Mouse (Mus musculus) telencephalon, adult 2 months (tissue): ENCODE results near the gene Psmb8.

Source experiments
- DNase-seq: peaks from one replicate; pipeline ENCODE4 v3.0.0-alpha.2; 2011; ENCODE audit warnings: low read depth, low spot score

The Psmb8 gene

DNA sequence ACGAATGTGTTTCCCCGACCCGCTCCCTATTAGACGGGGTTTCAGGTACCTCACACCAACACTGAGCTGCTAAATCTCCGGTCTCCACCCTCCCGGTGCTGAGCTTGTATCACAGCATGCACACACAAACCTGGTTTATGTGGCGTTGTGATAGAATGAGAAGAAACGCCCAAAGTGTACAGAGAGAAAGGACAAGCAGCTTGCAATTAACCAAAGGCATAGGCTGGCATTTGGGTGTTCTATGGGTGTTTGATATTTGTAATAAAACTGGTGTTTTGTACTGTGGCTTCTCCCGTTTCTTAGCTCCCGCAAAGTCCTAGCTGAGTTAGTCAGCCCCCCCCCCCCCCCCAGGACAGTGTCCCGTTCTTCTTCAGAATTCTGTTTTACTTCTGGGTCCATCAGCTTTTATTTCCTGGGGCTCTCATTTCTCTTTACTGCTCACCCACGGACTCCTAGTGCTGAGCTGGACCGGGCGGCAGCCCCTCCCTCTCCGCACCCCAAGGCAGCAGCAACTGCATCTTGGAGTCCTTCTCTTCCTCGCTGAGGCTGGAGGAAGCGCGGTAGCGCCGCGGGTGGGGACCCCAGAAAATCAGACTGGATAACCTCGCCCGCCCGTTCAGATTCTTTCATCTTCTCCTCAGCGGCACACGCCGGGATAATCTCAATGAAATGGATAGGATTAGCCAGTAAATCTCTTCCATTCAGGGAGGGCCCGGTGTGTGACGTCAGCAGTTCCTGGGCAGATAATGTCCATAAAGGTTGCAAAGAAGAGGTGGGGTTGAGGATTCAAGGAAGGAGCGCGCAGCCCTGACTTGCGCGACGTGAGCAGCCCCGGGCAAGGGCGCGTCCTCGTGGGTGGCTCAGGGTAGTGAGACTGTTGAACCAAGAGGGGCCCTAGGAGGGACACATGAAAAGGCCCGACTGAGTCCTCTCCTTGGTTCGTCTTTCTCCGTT lies at the start of gene Psmb8:
Psmb8 (plus strand) TSS at position 781 of the 954 bp plus-strand sequence.
- peak; percentile 67 for DNase-seq

DNA sequence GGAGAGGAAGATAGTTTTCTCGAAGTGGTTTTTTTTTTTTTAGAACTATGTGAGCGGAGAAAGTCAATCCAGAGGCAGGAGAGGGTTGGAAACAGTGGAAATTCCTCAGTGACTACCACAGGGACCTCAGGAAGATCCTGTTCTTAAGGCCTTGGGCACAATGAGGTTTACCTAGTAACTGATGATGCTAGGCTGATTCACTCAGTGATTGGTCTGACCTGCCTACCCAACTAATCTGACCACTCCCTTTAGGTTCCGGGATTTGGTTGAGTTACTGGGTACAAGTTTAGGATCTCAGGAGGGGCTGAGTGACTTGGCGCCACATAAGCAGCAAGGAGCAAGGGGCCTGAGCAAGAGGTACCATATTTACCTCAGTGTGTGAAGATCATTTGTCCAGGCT lies 44.6 kb upstream of the Psmb8 start, which contains the start of gene H2-DMb1:
H2-DMb1 (plus strand) TSS at position 150 of the 400 bp plus-strand sequence.
- DNase-seq, result peak; percentile 79

DNA sequence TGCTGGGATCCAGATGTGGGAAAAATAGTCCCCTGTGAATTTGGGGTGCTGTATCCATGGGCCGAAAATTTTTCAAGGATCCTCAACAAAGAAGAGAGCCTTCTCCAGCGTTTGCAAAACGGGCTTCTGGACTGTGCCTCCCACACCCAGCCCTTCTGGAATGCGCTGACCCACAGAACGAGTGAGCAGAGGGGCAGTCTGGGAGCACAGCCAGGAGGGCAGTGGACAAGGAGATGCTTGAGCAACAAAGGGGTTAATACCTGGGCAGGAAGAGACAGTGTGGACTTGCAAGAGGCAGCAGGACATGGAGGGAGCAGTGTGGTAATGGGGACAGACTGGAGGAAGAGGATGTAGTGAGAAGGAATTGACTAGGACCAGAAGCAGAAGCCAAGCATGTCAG lies 42.0 kb upstream of the Psmb8 start:
- no peak for DNase-seq

DNA sequence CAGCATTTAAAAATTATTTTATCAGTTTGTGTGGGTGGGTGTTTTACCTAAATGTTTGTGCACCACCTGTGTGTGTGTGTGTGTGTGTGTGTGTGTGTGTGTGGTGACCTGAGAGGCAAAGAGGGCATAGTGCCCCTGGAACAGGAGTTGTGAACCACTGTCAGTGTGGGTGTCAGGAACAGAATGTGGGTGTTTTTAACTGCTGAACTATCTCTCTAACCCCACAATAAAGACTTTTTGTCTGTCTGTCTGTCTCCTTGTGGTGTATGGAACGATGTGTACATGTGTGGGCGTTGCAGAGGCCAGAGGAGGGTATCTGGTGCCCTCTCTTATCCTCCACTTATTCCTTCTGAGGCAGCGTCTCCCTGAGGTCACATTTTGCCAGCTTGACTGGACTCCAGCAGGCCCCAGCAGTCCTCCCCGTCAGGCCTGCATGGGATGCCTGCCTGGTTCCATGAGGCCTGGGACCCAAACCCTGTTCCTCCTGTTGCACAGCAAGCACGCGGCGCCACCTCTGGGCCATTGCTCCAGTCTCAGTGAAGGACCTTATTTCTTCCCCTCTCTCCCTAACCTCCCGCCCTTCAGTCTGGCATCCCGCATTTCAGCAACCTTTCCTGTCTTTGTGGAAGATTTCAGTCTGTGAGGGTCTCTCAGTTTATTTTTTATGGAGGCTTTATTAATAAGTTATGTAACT lies 33.2 kb upstream of the Psmb8 start:
- no peak for DNase-seq

GRCm38 (mm10) chr17:34165033-34165730 lies 32.3 kb upstream of the Psmb8 start:
- no peak for DNase-seq

- peak; percentile 12 for DNase-seq
These were observed 28.2 kb upstream of the Psmb8 start for GRCm38 (mm10) chr17:34169279-34169678.

DNA sequence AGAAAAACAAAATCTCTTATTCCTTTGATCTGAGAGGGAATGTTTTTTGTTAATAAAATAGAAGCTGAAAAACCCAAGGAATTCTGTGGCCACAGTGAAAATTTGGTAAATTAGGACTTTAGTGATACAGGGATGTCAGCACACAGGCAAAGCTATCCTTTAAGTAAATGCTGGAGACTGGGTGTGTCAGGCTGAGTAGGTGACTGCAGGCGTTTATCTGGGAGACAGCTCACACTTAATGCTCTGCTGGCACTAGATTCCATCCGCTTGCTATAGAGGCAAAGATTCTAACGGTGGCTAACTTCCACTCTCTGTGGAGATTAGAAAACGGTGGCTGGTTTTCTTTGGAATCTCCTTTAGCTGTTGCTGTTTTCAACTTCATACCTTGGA lies 27.0 kb upstream of the Psmb8 start:
- no peak for DNase-seq

- peak; percentile 41 for DNase-seq
These were observed 26.5 kb upstream of the Psmb8 start for GRCm38 (mm10) chr17:34170877-34171498.

DNA sequence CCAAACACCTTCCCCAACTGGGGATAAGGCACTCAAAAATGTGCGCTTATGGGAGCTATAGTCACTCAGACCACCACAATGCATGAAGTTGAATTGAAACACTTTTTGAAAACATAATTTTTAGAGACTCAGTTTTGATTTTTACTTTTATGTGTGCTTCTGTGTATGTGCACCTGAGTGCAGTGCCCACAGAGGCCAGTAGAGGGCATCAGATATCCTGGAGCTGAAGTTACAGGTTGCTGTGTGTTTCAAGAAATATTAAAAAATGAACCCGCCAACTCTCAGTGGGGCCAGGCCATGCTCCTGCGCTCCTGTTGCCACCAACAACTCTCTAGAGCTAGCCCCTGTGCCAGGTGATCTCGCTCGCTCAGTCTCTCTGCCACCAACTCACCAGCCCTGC lies 25.0 kb upstream of the Psmb8 start:
- no peak for DNase-seq

GRCm38 (mm10) chr17:34174075-34174474 lies 23.4 kb upstream of the Psmb8 start:
- no peak for DNase-seq

GRCm38 (mm10) chr17:34177179-34177578 lies 20.3 kb upstream of the Psmb8 start:
- no peak for DNase-seq

GRCm38 (mm10) chr17:34179019-34179418 lies 18.5 kb upstream of the Psmb8 start:
- DNase-seq, result no peak

- DNase-seq, result no peak
These were observed 17.3 kb upstream of the Psmb8 start for GRCm38 (mm10) chr17:34179913-34180859.

DNA sequence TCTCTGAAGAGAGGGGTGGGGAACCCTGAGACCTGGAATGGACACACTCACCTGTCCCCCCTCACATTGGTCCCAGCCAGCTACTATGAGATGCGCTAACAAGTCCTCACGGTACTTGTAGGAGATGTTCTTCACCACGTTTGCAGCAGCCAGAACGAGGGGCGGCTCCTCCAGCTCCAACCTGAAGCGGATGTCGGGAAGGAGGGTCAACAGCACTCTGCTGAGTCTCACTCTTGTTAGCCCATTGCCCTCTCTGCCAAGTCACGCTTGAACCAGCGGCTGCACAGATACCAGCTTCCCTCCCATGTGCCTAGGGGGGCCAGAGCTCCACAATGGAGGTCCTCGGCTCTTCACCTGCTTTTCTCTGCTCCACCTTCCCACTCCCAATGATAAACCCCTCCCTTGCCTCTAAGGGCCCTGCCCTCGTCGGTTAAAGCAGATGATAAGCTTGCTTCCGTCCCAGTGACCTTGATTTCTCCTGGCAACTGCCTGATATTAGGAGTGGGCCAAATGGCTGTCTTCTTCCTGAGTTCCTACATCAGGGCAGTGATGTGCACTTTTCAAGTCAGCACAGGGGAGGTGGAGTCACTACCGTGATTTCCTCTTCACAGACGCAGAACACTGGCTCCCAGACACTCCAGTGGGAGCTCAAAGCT lies 13.8 kb upstream of the Psmb8 start:
- no peak for DNase-seq

DNA sequence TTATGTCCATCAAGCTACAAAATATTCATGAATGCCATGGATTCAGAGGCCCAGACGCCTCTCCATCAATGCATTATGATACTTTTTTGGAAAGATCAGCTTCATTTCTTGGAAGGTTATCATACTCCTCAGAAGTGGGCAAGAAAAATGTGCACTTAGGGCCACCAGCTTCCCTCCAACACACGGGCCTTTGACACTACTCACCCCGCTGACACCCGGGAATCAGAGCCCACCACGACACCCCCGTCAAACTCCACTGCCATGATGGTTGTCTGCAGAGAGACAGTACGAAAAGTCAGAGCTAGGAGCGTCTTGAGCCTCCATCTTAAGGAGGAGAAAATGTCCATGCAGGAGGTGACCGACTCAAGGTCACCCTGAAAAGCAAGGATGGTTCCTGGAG lies 12.0 kb upstream of the Psmb8 start:
- DNase-seq, result no peak

DNA sequence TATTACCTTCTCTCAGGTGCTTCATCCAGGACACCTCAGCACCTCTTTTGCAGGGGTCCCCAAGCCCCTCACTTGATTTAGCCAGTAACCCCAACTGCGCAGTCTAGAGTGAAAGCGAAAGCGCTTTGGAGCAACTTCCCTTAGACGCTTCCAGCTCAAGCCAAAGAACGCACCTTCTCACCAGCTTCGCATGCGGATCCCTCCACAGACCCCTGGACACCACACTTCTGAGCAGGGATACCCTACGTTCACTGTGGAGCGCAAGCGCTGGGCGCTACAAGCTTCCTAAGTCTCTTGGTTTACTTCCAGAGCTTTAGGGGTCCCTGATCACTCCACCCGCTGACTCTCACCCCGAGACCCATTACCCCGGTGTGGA lies 10.6 kb upstream of the Psmb8 start:
- DNase-seq, result no peak

GRCm38 (mm10) chr17:34187261-34187916 lies 10.1 kb upstream of the Psmb8 start, which contains the start of the genes Tap1 and Psmb9:
Gene Tap1, plus strand, starts transcription at chr17:34187553.
Gene Psmb9, minus strand, starts transcription at chr17:34187764.
- DNase-seq, result peak; percentile 84

- no peak for DNase-seq
These were observed 9.5 kb upstream of the Psmb8 start for GRCm38 (mm10) chr17:34188010-34188409.

DNA sequence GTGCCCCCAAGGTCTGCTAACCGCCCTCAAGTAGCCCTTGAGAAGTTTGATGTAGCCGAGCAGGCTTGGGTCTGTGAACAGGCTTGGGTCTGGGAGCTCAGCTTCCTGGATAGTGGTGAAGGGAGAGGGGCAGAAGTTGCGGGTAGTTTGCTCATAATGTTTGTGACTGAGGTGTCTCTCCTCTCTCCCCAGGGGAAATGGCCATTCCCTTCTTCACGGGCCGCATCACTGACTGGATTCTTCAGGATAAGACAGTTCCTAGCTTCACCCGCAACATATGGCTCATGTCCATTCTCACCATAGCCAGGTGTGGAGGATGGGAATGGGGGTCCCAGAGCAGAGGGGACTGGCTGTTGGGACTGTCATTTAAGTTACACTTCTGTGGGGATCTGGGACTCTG lies 8.5 kb upstream of the Psmb8 start:
- DNase-seq, result no peak
